Mouse (Mus musculus): ENCODE measurements at regions not wholly inside any gene's neighbourhood (a gene's known extent, or its start where the extent isn't known, plus 50 kb on each side); places are given as distances from the start of the nearest gene placed in this dataset.

DNA sequence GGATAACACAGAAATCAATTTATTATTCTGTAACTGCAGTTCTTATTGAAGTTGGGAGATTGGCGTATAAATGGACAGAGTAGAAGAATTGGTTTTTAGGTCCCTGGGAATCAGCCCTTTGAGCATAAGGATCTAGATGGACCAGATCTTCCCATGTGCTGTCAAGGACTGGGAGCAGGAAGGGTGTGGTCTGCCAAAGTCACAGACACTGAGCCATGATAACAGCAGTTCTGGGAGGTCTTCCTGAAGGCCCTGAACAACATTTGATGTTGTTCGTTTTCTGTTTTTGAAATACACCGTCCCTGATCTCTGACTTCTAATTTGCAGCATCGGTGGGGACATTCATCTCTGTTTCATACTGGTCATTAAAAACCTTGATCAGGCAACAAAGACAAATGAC is 147.6 kb upstream of the Krr1 start:
- peaks cover 0 to 11% of the 10 kb centered on the region in 2 experiments; a peak in 2 of 4 replicates for H3K36me3 ChIP-seq (ENCODE audit: control insufficient read depth in 1 of 2, insufficient read depth in 2 of 2, low read length in 2 of 2)
- H3K79me2 ChIP-seq (ENCODE audit: control insufficient read depth, insufficient read depth, low read length, poor library complexity), result no peaks in the 10 kb centered on the region
- H3K27ac ChIP-seq (ENCODE audit: control insufficient read depth, low read depth, low read length), result peak overlapping the region; percentile 11; the same call in 1 of the 2 replicates
- H3K4me1 ChIP-seq (ENCODE audit: control insufficient read depth in 1 of 2, insufficient read depth in 2 of 2, low read length in 2 of 2), result peaks cover 4 to 12% of the 10 kb centered on the region in 2 experiments; a peak in 3 of 4 replicates
- DNase-seq (ENCODE audit: low read depth, low spot score), result peak; percentile 69
- TF ChIP-seq TAL1 (IDR thresholded peaks at IDR 0.05; ENCODE audit: low read length) (peak; percentile 65), ETS1 (IDR thresholded peaks at IDR 0.05; ENCODE audit: low read depth, low read length) (peak; percentile 17; the same call in 1 of the 2 replicates), MYC (IDR thresholded peaks at IDR 0.05; ENCODE audit: low read depth, low read length) (0 out of 2 replicates have a peak, but pooled peaks have one; percentile 54), SMC3 (IDR thresholded peaks at IDR 0.05; ENCODE audit: low read depth, low read length) (no peak), E2F4 (IDR thresholded peaks at IDR 0.05; ENCODE audit: borderline replicate concordance, low read depth, low read length) (no peak), RCOR1 (IDR thresholded peaks at IDR 0.05; ENCODE audit: low read depth, low read length) (0 out of 2 replicates have a peak, but pooled peaks have one; percentile 19), GATA1 (IDR thresholded peaks at IDR 0.05; ENCODE audit: low read depth, low read length) (peak; percentile 72), TCF12 (IDR thresholded peaks at IDR 0.05; ENCODE audit: low read depth, low read length) (peak; percentile 74), CHD1 (IDR thresholded peaks at IDR 0.05; ENCODE audit: low read depth, low read length) (no peak), EP300 (IDR thresholded peaks at IDR 0.05; ENCODE audit: low read depth in 1 of 2, low read length in 2 of 2) (peak; percentile 83 to 85), ELF1 (IDR thresholded peaks at IDR 0.05; ENCODE audit: low read depth, low read length) (no peak)
- H3K9me3 ChIP-seq (replicated peaks; ENCODE audit: insufficient read depth, low read length), result no peaks in the 10 kb centered on the region
- 0 out of 4 replicates have a peak overlapping the region, but pooled peaks of 1 of the 2 experiments have one; percentile 18 for H3K4me3 ChIP-seq (ENCODE audit: control insufficient read depth in 1 of 2, insufficient read depth in 1 of 2, low read depth in 2 of 2, low read length in 2 of 2)
- H3K27me3 ChIP-seq (ENCODE audit: control insufficient read depth in 1 of 2, insufficient read depth in 2 of 2, low read length in 2 of 2), result no peaks in the 10 kb centered on the region
- no peak overlapping the region for H3K9ac ChIP-seq (ENCODE audit: control insufficient read depth, low read depth, low read length, poor library complexity, severe bottlenecking)

DNA sequence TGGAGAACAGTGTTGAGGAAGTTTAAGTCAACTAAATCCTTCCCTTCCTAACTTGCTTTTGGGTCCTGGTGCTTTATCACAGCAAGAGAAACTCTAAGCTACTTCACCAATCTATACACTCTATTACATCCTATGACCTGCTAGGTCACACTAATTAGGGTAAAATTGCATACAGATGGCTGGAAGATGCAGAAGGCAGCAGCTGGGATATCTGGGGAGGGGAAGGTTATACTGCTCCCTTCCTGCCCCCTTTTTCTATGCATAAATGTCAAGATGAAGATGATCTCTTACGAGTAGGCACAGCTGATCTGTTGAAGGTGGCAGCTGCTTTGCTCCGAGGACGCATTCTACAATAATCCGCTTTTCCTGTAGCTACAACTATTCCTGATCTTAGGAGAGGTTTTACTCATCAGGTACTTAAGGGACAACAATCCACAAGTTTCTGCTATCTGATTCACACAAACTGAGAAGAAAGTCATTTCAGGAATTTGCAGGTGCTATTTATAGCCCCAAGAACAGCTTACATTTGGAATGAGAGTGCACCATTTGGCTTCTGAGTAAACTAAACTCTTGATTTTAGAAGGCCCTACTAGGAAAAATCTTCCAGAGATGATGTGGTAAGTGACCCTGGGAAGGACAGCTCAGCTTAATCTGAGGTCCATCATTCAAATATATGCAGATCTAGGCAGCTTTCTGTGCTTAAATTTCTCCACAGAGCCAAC is 146.3 kb upstream of the Krr1 start:
- Histone ChIP-seq H3K79me2 (ENCODE audit: control insufficient read depth, insufficient read depth, low read length, poor library complexity) (no peaks in the 10 kb centered on the region), H3K27me3 (ENCODE audit: control insufficient read depth in 1 of 2, insufficient read depth in 2 of 2, low read length in 2 of 2) (no peaks in the 10 kb centered on the region), H3K4me1 (ENCODE audit: control insufficient read depth in 1 of 2, insufficient read depth in 2 of 2, low read length in 2 of 2) (peaks cover 4 to 12% of the 10 kb centered on the region in 2 experiments; a peak in 3 of 4 replicates), H3K4me3 (ENCODE audit: control insufficient read depth in 1 of 2, insufficient read depth in 1 of 2, low read depth in 2 of 2, low read length in 2 of 2) (no peak overlapping the region), H3K9ac (ENCODE audit: control insufficient read depth, low read depth, low read length, poor library complexity, severe bottlenecking) (no peak overlapping the region), H3K27ac (ENCODE audit: control insufficient read depth, low read depth, low read length) (no peak overlapping the region), H3K36me3 (ENCODE audit: control insufficient read depth in 1 of 2, insufficient read depth in 2 of 2, low read length in 2 of 2) (peaks cover 0 to 11% of the 10 kb centered on the region in 2 experiments; a peak in 2 of 4 replicates), H3K9me3 (replicated peaks; ENCODE audit: insufficient read depth, low read length) (no peaks in the 10 kb centered on the region)
- no peak for DNase-seq (ENCODE audit: low read depth, low spot score)
- TF ChIP-seq HCFC1 (IDR thresholded peaks at IDR 0.05; ENCODE audit: low read depth, low read length), result no peak
- no peak for TF ChIP-seq USF2 (IDR thresholded peaks at IDR 0.05; ENCODE audit: borderline replicate concordance in 1 of 2, insufficient read depth in 1 of 2, low read depth in 1 of 2, low read length in 2 of 2)
- TF ChIP-seq ZC3H11A (IDR thresholded peaks at IDR 0.05; ENCODE audit: low read depth, low read length), result no peak
- no peak for TF ChIP-seq ZNF384 (IDR thresholded peaks at IDR 0.05; ENCODE audit: low read depth, low read length)
- TF ChIP-seq MYB (IDR thresholded peaks at IDR 0.05; ENCODE audit: low read depth, low read length), result no peak
- TF ChIP-seq KAT2A (conservative IDR thresholded peaks at IDR 0.05; ENCODE audit: low read depth, low read length), result no peak
- no peak for TF ChIP-seq POLR2A (IDR thresholded peaks at IDR 0.05; ENCODE audit: control insufficient read depth in 1 of 2, insufficient read depth in 1 of 2, low read depth in 1 of 2, low read length in 2 of 2, poor library complexity in 1 of 2)
- no peak for TF ChIP-seq RCOR1 (IDR thresholded peaks at IDR 0.05; ENCODE audit: low read depth, low read length)
- no peak for TF ChIP-seq SMC3 (IDR thresholded peaks at IDR 0.05; ENCODE audit: low read depth, low read length)
- TF ChIP-seq ZKSCAN1 (IDR thresholded peaks at IDR 0.05; ENCODE audit: low read depth, low read length), result no peak

All from MEL (cell line).